Mouse (Mus musculus): Measurements from ENCODE around the gene Zdhhc7. TPM values are rescaled to one million over a fixed set of nuclear protein-coding genes. Genes with fewer than 3 reads are reported as not detected.

Gene Zdhhc7
- total and polyA plus RNA-seq, 3 experiments, result 18.3 to 26.3 (median 23.7) TPM

- Histone ChIP-seq H3K27ac (ENCODE audit: insufficient read depth, low read depth) (no peak overlapping the region), H3K4me3 (replicated peaks in 1 of 3; ENCODE audit: low read depth in 2 of 3, low read length in 2 of 3, poor library complexity in 1 of 3) (no peak overlapping the region), H3K79me2 (replicated peaks; ENCODE audit: control insufficient read depth, extremely low read depth, insufficient read depth, poor library complexity, severe bottlenecking) (no peaks in the 10 kb centered on the region), H3K9me3 (replicated peaks; ENCODE audit: low read length) (peaks cover 18% of the 10 kb centered on the region), H3K4me2 (ENCODE audit: insufficient read depth, low read depth, poor library complexity, severe bottlenecking) (no peak overlapping the region), H3K9ac (ENCODE audit: insufficient read depth, low read depth) (no peak overlapping the region), H3K4me1 (ENCODE audit: control insufficient read depth in 1 of 2, insufficient read depth in 2 of 2) (peaks cover 13 to 25% of the 10 kb centered on the region in 2 experiments), H3K27me3 (replicated peaks) (peaks cover 88% of the 10 kb centered on the region), H3K36me3 (replicated peaks in 1 of 2; ENCODE audit: control insufficient read depth in 1 of 2, insufficient read depth in 1 of 2, low read length in 1 of 2) (no peaks in the 10 kb centered on the region)
- dilution Hi-C loops (cut with MboI; ENCODE audit: extremely low pct_ligation_motif_present, extremely low pct_unique_long_range_greater_than_20kb, low sequenced_read_pairs), result no loop called here
- DNase-seq (ENCODE audit: extremely low read depth), result no peak
- in situ Hi-C loops (cut with MboI; ENCODE audit: low pct_ligation_motif_present, low pct_unique_long_range_greater_than_20kb, low sequenced_read_pairs), result no loop called here
- TF ChIP-seq E2F4 (IDR thresholded peaks at IDR 0.05; ENCODE audit: insufficient replicate concordance, low read depth, low read length), result no peak
- TF ChIP-seq CTCF (conservative IDR thresholded peaks at IDR 0.05 in 1 of 2, IDR thresholded peaks at IDR 0.05 in 1 of 2; ENCODE audit: low read depth in 2 of 2, low read length in 2 of 2), result no peak
- TF ChIP-seq RCOR1 (conservative IDR thresholded peaks at IDR 0.05; ENCODE audit: low read depth, low read length), result no peak
- TF ChIP-seq EP300 (IDR thresholded peaks at IDR 0.05; ENCODE audit: low read length), result no peak
- TF ChIP-seq SIN3A (IDR thresholded peaks at IDR 0.05; ENCODE audit: low read length), result no peak
- TF ChIP-seq ZMIZ1 (IDR thresholded peaks at IDR 0.05; ENCODE audit: low read depth, low read length), result no peak
- TF ChIP-seq CHD2 (IDR thresholded peaks at IDR 0.05; ENCODE audit: low read length), result no peak
- no peak for TF ChIP-seq MXI1 (IDR thresholded peaks at IDR 0.05; ENCODE audit: low read depth, low read length)
- no peak for TF ChIP-seq USF2 (conservative IDR thresholded peaks at IDR 0.05; ENCODE audit: low read depth, low read length)
- TF ChIP-seq ZNF384 (IDR thresholded peaks at IDR 0.05; ENCODE audit: low read depth, low read length), result no peak
- no peak for TF ChIP-seq MYC (IDR thresholded peaks at IDR 0.05; ENCODE audit: low read depth, low read length)
- TF ChIP-seq TBP (conservative IDR thresholded peaks at IDR 0.05; ENCODE audit: low read depth, low read length), result no peak
- TF ChIP-seq GABPA (IDR thresholded peaks at IDR 0.05; ENCODE audit: insufficient replicate concordance, low read depth, low read length), result no peak
- TF ChIP-seq MAX (IDR thresholded peaks at IDR 0.05; ENCODE audit: low read length), result no peak
- no peak for TF ChIP-seq IRF4 (IDR thresholded peaks at IDR 0.05; ENCODE audit: low read depth, low read length)
- no peak for TF ChIP-seq HCFC1 (IDR thresholded peaks at IDR 0.05; ENCODE audit: low read depth, low read length)
- no peak for TF ChIP-seq ELF1 (IDR thresholded peaks at IDR 0.05; ENCODE audit: low read depth, low read length)
- TF ChIP-seq MAZ (IDR thresholded peaks at IDR 0.05; ENCODE audit: low read depth, low read length), result no peak
- no peak for TF ChIP-seq KAT2A (IDR thresholded peaks at IDR 0.05; ENCODE audit: insufficient replicate concordance, low read length)
Observed at GRCm38 (mm10) chr8:120118847-120119246, 17.6 kb upstream of the Zdhhc7 start.

GRCm38 (mm10) chr8:120118162-120118561 lies 16.9 kb upstream of the Zdhhc7 start:
- Histone ChIP-seq H3K36me3 (replicated peaks in 1 of 2; ENCODE audit: control insufficient read depth in 1 of 2, insufficient read depth in 1 of 2, low read length in 1 of 2) (no peaks in the 10 kb centered on the region), H3K4me1 (ENCODE audit: control insufficient read depth in 1 of 2, insufficient read depth in 2 of 2) (peaks cover 13 to 25% of the 10 kb centered on the region in 2 experiments), H3K79me2 (replicated peaks; ENCODE audit: control insufficient read depth, extremely low read depth, insufficient read depth, poor library complexity, severe bottlenecking) (no peaks in the 10 kb centered on the region), H3K4me3 (replicated peaks in 1 of 3; ENCODE audit: low read depth in 2 of 3, low read length in 2 of 3, poor library complexity in 1 of 3) (no peak overlapping the region), H3K27ac (ENCODE audit: insufficient read depth, low read depth) (no peak overlapping the region), H3K9me3 (replicated peaks; ENCODE audit: low read length) (peaks cover 18% of the 10 kb centered on the region), H3K27me3 (replicated peaks) (peaks cover 85% of the 10 kb centered on the region), H3K9ac (ENCODE audit: insufficient read depth, low read depth) (no peak overlapping the region), H3K4me2 (ENCODE audit: insufficient read depth, low read depth, poor library complexity, severe bottlenecking) (no peak overlapping the region)
- no peak for TF ChIP-seq MAX (IDR thresholded peaks at IDR 0.05; ENCODE audit: low read length)
- no peak for TF ChIP-seq BHLHE40 (IDR thresholded peaks at IDR 0.05; ENCODE audit: low read depth, low read length)
- TF ChIP-seq UBTF (IDR thresholded peaks at IDR 0.05; ENCODE audit: low read depth, low read length), result no peak
- TF ChIP-seq PAX5 (IDR thresholded peaks at IDR 0.05; ENCODE audit: low read length), result no peak
- TF ChIP-seq NRF1 (IDR thresholded peaks at IDR 0.05; ENCODE audit: low read depth, low read length), result no peak
- in situ Hi-C loops (cut with MboI; ENCODE audit: low pct_ligation_motif_present, low pct_unique_long_range_greater_than_20kb, low sequenced_read_pairs) (no loop called here), dilution Hi-C loops (cut with MboI; ENCODE audit: extremely low pct_ligation_motif_present, extremely low pct_unique_long_range_greater_than_20kb, low sequenced_read_pairs) (no loop called here)
- no peak for DNase-seq (ENCODE audit: extremely low read depth)

Measured in CH12.LX (cell line).